Mouse (Mus musculus) NIH3T3 (cell line): ENCODE measurements at regions not wholly inside any gene's neighbourhood (a gene's known extent, or its start where the extent isn't known, plus 50 kb on each side); places are given as distances from the start of the nearest gene placed in this dataset.
"Not testable (repeated sequence)": the region's sequence is repeated elsewhere in the genome, so short reads cannot be mapped to it uniquely, and the experiment has no call there.

ENCODE experiments used
- DNase-seq: peaks from one replicate; pipeline ENCODE4 v3.0.0-alpha.2; 2012; ENCODE audit warnings: low read depth

- no peak for DNase-seq
Measured at GRCm38 (mm10) chr15:8767624-8768571, 57.3 kb upstream of the Slc1a3 start.

GRCm38 (mm10) chr15:8766208-8766607, 55.6 kb upstream of the Slc1a3 start:
- DNase-seq, result not testable (repeated sequence)

- peak; percentile 12 for DNase-seq
Measured at GRCm38 (mm10) chr15:8761741-8762271, 51.2 kb upstream of the Slc1a3 start.

GRCm38 (mm10) chr15:8761132-8761531, 50.6 kb upstream of the Slc1a3 start:
- DNase-seq, result no peak
